Mouse (Mus musculus) embryo, embryonic 10.5 days (tissue): ENCODE measurements around the gene Chmp3.

Experiments used
- DNase-seq: peaks from one replicate; pipeline ENCODE4 v3.0.0-alpha.2; 2015; ENCODE audit warnings: low spot score

The Chmp3 gene

DNA sequence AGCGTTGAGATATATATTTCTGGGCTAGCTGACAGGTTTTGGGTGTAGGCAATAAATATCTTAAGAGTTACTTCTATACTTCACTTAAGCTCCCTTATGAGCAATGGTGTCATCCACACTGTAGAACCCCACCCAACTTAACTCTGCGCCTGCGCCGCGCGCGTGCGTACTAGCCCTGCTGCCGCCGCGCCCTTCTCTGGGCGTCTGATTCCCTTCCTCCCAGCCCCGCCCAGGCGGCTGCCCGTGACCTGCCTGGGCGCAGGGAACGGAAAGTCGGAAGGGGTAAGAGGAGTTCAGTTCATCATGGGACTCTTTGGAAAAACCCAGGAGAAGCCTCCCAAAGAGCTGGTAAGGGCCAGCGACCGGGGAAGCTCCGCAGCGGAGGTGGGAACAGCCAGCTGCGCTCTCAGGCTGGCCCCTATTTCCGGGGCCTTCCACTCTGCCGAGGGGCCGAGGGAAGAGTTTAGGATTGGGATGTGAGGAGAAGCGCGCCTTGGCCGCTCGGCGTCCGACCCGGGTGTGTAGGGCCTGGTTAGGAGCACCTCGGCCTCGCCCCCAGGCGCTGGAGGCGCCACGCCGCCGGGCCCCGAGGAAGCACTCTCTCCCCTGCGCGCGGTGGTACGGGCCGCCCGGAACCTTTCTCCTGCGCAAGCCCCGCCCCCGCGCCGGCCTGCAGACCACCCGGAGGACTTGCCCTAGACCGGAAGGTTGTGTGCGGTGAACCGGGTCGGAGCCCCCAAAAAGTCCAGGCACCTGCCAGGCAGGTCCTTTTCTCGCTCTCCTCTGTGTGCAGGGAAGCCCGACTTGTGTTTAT, at the start of gene Chmp3:
Gene Chmp3, plus strand, starts transcription at position 112 of the 814 bp plus-strand sequence.
- peak; percentile 94 for DNase-seq

DNA sequence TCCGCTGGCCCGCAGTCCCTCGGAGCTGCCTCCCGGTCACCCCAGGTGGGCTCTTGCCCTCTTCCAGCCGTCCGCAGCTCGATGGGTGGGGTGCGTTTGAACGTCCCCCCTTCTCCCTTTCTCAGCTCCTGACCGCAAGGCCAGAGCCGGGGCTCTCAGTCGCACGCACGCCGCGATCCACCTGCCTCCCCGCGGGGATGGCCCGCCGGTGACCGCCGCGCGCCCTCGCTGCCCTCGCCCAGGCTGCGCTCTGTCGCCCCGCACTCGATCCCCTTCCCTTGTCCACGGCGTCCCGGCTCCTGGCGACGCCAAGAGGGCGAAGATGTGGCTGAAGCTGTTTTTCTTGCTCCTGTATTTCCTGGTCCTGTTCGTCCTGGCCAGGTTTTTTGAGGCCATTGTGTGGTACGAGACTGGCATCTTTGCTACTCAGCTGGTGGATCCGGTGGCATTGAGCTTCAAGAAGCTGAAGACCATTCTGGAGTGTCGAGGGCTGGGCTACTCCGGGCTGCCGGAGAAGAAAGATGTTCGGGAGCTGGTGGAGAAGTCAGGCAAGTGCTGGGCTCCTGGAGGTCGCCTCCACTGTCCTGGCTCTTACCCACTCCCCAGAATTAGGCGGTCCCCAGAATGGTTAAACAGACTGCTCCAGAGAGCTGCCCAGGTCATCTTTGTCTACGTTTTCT, 49.1 kb upstream of the Chmp3 start:
- DNase-seq = peak; percentile 66

DNA sequence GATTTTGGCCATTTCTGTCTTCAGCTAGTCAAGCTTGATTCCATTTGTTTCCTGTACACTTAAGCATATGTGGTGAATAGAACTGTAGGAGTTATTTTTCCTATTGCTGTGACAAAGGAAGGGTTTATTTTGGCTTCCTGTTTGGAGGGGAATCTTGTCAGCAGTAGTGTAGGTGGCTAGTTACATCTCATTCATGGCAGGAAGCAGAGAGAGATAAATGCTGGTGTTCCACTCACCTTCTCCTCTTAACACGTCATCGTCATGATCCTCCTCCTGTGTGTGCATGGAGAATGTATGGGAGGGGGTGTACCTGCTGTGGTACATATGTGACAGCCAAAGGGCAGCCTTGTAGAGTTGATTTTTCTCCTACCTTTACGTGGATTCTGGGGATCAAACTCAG, 43.0 kb upstream of the Chmp3 start:
- DNase-seq = no peak

GRCm38 (mm10) chr6:71503001-71503400, 40.6 kb upstream of the Chmp3 start:
- DNase-seq = no peak

GRCm38 (mm10) chr6:71503670-71504069, 39.9 kb upstream of the Chmp3 start:
- no peak for DNase-seq

DNA sequence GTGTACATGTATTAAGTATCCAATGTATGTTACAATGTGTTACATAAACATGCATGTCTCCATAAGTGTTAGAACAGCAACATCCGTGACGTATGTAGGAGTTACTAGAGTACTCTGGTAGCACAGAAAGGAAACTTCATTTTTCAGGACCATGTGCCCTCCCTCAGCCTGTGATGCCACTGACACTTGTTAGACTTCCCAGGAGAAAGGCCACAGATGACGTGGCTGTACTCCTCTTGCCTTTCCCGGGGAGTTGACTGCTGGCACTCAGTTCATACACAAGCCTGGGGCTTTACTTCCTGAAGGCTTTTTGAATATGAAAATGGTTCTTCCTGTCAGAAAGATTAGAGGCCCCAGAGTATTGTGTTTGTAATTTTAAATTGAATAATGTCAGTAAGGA, 39.5 kb upstream of the Chmp3 start:
- DNase-seq = no peak

- DNase-seq = no peak
Observed at GRCm38 (mm10) chr6:71505671-71506070, 37.9 kb upstream of the Chmp3 start.

GRCm38 (mm10) chr6:71519476-71519875, 24.1 kb upstream of the Chmp3 start:
- DNase-seq = no peak

DNA sequence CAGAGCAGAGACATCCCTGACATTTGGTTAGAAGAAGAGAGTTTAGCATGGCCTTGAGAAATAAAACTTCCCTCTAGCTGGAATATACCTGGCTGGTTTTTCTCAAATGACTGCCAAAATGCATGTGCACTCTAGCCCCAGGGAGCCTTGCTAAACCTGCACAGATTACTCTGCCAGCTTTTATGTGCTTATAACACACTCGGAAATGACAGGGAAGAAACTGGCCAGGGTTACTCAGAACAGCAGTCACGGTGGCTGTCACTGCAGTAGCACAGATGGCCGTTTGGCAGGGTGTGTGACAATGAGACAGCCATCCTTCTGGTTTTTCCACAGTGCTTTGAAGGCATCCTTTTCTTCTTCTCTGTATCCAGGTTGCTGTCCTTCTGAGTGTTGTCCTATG, 18.0 kb upstream of the Chmp3 start:
- no peak for DNase-seq

DNA sequence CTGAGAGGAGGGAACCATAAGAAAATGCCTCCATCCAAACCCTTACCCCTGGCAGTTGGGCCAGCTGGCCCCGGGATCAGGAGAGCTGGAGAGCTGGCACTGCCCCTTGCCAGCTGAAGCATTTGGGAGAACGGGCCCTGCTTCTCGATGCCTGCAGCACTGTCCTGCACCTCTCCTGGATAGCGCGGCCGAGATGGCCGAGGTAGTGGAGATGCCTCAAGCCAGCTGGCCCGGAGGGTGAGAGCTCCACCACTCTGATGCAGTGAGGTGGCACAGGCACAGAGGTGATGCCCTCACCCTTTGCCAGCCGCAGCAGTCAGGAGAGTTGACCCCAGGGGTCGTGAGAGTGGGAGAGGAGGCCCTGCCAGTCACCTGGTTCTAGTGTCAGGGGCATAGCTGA, 16.5 kb upstream of the Chmp3 start:
- no peak for DNase-seq

DNA sequence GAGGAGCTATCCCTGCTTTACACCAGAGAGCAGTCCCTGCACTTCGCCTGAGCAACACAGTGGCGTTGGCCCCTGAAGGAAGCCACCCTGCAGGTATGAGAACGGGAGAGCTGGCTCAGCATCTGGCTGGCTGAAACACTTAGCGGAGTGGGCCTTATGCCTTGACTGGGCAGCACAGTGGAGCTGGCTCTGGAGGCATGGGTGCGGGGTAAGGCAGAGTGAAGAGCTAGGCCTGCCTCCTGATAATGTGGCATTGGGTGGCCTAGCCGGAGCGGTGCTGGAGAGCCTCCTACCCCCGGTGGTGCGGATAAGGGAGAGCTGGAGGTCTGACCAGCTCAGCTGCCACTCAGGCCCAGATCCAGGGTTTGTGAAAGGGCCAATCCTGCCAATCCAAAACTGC, 15.8 kb upstream of the Chmp3 start:
- no peak for DNase-seq

- DNase-seq = no peak
Observed at GRCm38 (mm10) chr6:71530176-71530575, 13.4 kb upstream of the Chmp3 start.

- peak; percentile 1 for DNase-seq
Observed at GRCm38 (mm10) chr6:71537286-71537685, 6.3 kb upstream of the Chmp3 start.

DNA sequence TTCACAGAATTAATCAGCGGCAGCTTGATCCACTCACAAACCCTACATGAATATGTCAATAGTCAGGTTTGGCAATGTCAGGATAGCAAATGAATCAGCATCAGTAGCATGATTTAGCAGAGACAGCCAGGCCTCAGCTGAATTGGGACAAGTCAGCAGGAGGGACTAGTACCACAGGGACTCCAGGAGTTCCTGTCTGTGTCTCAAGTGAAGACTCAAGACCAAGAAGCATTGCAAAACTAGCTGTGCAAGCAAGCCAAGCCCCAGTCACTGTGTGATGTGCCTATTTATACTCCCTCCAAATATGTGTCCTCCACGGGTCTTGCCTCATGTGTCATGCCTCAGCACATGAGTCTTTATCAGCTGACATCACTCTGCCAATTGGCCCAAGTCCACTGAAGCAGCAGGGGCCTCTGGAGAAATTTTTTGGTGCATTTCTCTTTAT, 11.9 kb downstream of the Chmp3 start:
- DNase-seq = no peak

DNA sequence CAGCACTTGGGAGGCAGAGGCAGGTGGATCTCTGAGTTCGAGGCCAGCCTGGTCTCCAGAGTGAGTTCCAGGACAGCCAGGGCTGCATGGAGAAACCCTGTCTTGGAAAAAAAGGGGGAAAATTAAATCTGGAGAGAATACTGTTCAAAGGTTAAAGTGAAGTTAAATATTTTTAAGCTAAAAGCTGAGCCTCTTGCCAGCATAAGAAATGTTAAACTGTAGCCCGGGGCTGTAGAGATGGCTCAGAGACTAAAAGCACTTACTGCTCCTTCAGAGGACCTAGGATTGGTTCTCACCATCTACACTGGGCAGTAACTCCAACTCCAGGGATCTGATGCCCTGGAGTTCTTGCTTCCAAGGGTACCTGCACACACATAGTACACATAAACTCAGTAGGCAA, 13.2 kb downstream of the Chmp3 start:
- no peak for DNase-seq

- no peak for DNase-seq
Observed at GRCm38 (mm10) chr6:71568616-71569015, 25.0 kb downstream of the Chmp3 start.

DNA sequence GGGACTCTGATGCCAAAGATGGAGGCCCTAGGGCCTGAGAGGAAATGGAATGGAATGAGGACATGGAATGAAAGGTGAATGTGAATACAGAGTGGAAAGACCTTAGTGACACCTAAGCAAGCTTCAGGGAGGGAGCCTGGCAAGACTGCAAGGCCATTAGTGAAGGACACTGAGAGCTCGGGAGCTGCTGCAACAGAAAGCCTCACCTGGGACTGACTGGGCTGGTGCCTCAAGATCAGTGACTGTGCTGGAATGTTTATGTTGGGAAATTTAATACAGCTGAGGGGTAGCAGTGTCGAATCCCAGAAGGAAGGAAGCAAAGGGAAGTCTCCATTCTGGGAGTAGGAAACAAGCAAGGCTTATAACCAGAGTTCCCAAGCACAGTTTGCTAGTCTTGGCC, 25.4 kb downstream of the Chmp3 start:
- no peak for DNase-seq

- no peak for DNase-seq
Observed at GRCm38 (mm10) chr6:71575359-71575758, 31.8 kb downstream of the Chmp3 start.

DNA sequence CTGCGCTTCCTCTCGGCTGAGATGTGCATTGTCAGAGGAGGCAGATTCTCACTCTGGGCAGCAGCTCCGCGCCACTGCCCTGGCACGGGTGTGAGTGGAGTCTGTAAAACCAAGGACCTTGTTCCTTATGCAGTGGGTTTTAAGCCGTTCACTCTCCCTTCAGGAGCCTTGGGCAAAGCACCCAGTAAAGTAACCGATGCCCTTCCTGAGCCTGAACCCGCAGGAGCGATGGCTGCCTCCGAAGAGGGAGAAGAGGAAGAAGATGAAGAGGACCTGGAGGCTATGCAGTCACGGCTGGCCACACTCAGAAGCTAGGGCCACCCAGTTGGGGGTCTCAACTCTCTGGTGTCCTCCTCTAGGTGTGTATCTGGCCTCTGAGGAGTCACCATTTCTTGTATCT, 35.9 kb downstream of the Chmp3 start:
- DNase-seq = no peak

DNA sequence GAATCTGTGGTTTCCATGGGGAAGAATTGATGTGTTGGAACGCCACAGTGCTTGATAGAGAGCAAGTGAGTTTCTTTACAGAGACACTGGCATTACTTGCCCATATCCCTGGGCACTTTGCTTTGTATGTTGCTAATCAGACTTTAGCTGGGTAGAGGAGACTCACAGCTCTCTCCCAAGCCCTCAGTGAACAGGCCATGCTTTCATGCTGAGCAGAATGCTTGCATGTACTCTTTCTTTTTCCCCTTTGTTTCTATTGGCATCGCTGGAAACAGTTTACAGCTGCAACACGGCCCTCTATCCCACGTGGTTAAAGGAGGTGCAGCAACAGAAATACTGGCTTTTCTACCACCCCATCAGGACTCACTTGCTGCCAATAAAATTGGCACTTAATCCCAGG, 39.6 kb downstream of the Chmp3 start:
- no peak for DNase-seq

DNA sequence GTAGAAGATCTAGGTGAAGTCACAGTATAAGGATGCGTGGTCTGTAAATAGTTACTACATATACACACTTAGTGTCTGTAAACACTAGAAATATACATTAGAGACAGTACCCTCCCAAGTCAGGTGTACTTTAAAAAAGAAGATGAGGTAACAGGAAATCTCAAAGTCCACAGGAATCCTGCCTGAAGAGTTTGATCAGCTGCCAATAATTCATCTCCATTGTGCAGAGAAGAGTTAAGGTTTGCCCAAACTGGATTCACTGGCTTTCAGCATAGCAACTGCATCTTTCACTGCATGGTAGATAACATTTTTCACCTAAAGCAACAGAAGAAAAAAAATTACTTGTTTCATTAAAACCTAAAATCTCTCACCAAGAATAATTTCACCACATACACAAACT, 45.8 kb downstream of the Chmp3 start:
- DNase-seq = no peak

GRCm38 (mm10) chr6:71590154-71590553, 46.6 kb downstream of the Chmp3 start:
- no peak for DNase-seq

- no peak for DNase-seq
Observed at GRCm38 (mm10) chr6:71607756-71608155, 64.2 kb downstream of the Chmp3 start.

- no peak for DNase-seq
Observed at GRCm38 (mm10) chr6:71608994-71609393, 65.4 kb downstream of the Chmp3 start.
